Mouse (Mus musculus) forebrain, embryonic 15.5 days (tissue): Measurements from ENCODE around the gene Btbd3. TPM values are rescaled to one million over a fixed set of nuclear protein-coding genes. Genes with fewer than 3 reads are reported as not detected.

Experiments
- ATAC-seq: fragments of 200-750 bp; cut with Nextera tagmentation; replicated peaks from 2 replicates; pipeline ENCODE4 v1.8.0; 2017; ENCODE audit warnings: mild to moderate bottlenecking, moderate TSS enrichment, moderate library complexity
- H3K27ac ChIP-seq: fragments of 300-500 bp; sonication (generic); replicated peaks from 2 replicates; pipeline ENCODE4 v1.5.1; 2015; ENCODE audit warnings: mild to moderate bottlenecking, inconsistent platforms
- H3K27me3 ChIP-seq: fragments of 300-500 bp; sonication (generic); 2 replicates; pipeline ENCODE4 v1.6.1; 2015; ENCODE audit warnings: inconsistent platforms
- H3K36me3 ChIP-seq: fragments of 300-500 bp; sonication (generic); 2 replicates; pipeline ENCODE4 v1.6.1; 2015; ENCODE audit warnings: mild to moderate bottlenecking, inconsistent platforms
- H3K4me1 ChIP-seq: fragments of 300-500 bp; sonication (generic); 2 replicates; pipeline ENCODE4 v1.6.1; 2015; ENCODE audit warnings: inconsistent platforms
- H3K4me2 ChIP-seq: fragments of 300-500 bp; sonication (generic); replicated peaks from 2 replicates; pipeline ENCODE4 v1.6.1; 2015; ENCODE audit warnings: mild to moderate bottlenecking, inconsistent platforms
- H3K4me3 ChIP-seq: fragments of 300-500 bp; sonication (generic); 2 replicates; pipeline ENCODE4 v1.5.1; 2015; ENCODE audit warnings: mild to moderate bottlenecking, inconsistent platforms
- H3K9ac ChIP-seq: fragments of 300-500 bp; sonication (generic); replicated peaks from 2 replicates; pipeline ENCODE4 v1.6.1; 2015; ENCODE audit warnings: mild to moderate bottlenecking, inconsistent platforms
- H3K9me3 ChIP-seq: fragments of 300-500 bp; sonication (generic); 2 replicates; pipeline ENCODE4 v1.6.1; 2016; ENCODE audit warnings: inconsistent platforms
- WGBS: fragments of 180-500 bp; shearing (Covaris S2); methylation state at CpG from one replicate; pipeline ENCODE4 v1.1.7; 2015; ENCODE audit warnings: mixed read lengths; 5-methylcytosine and 5-hydroxymethylcytosine counted together
- polyA plus RNA-seq: library from polyadenylated mRNA; unstranded; fragments of >200 nt; fragmentation: Nextera tagmentation; extraction: Ambion mirVana; gene quantifications from 2 replicates; pipeline ENCODE4 v1.2.1, GENCODE M21; 2015

The Btbd3 gene
- polyA plus RNA-seq, 1 experiment from 2014 or later: 21.7 TPM

DNA sequence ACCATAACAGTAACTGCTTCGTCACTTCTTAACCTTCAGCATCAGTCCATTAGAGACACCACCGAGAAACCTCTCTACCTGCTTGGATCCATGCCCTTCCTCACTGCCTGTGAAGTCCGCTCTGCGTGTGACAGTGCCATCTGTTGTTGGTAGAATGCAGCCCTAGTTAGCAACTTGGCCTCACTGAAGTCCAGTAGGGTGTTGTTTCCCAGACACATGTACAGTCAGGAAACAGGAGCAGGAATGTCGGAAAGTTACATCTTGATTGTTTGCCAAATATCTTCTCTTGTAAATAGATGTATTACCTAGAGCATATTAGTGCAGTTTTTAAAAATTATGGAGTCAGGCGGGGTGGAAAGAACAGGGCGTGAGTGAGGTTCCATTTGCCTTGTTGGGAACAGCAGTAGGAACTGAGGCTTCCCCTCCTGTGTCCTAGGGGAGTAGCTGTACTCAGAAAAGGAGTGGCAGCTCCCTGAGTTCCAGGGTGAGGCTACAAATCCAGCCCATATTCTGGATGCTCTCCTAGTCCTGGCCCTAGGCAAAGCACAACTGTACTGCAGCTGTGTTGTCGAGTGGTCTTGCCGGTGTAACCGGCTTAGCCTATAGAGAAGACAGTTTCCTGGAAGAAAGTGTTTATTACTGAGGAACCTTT is 25.3 kb downstream of the Btbd3 start:
- no peaks in the 10 kb centered on the region for H3K27me3 ChIP-seq
- 85% methylated on average over 10 of the region's 10 CpGs for WGBS
- no peak overlapping the region for H3K4me3 ChIP-seq
- H3K4me1 ChIP-seq: peaks cover 31% of the 10 kb centered on the region
- H3K27ac ChIP-seq: no peak overlapping the region
- no peak overlapping the region for H3K9ac ChIP-seq
- peaks cover 12% of the 10 kb centered on the region for H3K36me3 ChIP-seq
- ATAC-seq: no peak
- no peaks in the 10 kb centered on the region for H3K9me3 ChIP-seq
- H3K4me2 ChIP-seq: peak overlapping the region; percentile 20; the same call in 1 of the 2 replicates

DNA sequence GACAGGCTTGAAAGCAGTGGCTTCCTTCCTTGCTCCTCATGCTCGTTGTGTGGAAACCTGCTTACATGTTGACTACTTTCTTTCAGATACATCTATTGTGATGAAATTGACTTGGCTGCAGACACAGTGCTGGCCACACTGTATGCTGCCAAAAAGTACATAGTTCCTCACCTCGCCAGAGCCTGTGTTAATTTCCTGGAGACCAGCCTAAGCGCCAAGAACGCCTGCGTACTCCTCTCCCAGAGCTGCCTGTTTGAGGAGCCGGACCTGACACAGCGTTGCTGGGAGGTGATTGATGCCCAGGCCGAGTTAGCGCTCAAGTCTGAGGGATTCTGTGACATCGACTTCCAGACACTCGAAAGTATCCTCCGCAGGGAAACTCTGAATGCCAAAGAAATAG is 27.0 kb downstream of the Btbd3 start:
- 85% methylated on average over 12 of the region's 12 CpGs for WGBS

GRCm38 (mm10) chr2:138283856-138284255 is 27.5 kb downstream of the Btbd3 start:
- no peaks in the 10 kb centered on the region for H3K27me3 ChIP-seq
- no peak for ATAC-seq
- H3K4me3 ChIP-seq: no peak overlapping the region
- H3K9ac ChIP-seq: no peak overlapping the region
- no peak overlapping the region for H3K4me2 ChIP-seq
- no peaks in the 10 kb centered on the region for H3K9me3 ChIP-seq
- WGBS: 98% methylated on average over 15 of the region's 15 CpGs
- H3K27ac ChIP-seq: no peak overlapping the region
- peaks cover 9% of the 10 kb centered on the region for H3K4me1 ChIP-seq
- peaks cover 14% of the 10 kb centered on the region for H3K36me3 ChIP-seq

More for the DNA sequence above, 27.0 kb downstream of the Btbd3 start:
- Histone ChIP-seq H3K4me1 (peaks cover 14% of the 10 kb centered on the region), H3K27me3 (no peaks in the 10 kb centered on the region), H3K27ac (no peak overlapping the region), H3K9me3 (no peaks in the 10 kb centered on the region), H3K4me3 (no peak overlapping the region), H3K9ac (no peak overlapping the region), H3K36me3 (peaks cover 14% of the 10 kb centered on the region), H3K4me2 (no peak overlapping the region)
- no peak for ATAC-seq

DNA sequence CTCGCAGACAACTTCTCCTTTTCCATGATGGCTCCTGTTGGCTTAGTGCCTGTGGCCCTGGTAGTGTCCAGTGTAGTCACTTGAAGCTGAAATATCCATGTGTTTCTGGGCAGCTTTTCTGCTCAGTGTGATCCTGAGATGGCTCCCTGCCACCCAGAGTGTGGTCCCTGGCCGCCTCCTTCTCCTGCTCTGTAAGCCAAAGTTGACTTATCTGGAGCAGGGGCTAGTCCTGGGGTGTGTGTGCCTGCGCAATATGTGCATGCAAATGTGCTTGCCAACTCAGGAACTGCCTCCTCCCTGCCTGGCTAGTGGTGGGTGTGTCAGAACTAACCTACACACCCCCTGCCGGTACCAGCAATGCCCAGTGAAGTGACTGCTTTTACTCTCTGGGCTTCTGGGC is 29.4 kb downstream of the Btbd3 start:
- H3K9me3 ChIP-seq: no peaks in the 10 kb centered on the region
- peaks cover 14% of the 10 kb centered on the region for H3K36me3 ChIP-seq
- H3K4me3 ChIP-seq: no peak overlapping the region
- no peaks in the 10 kb centered on the region for H3K4me1 ChIP-seq
- no peaks in the 10 kb centered on the region for H3K27me3 ChIP-seq
- ATAC-seq: no peak
- H3K9ac ChIP-seq: no peak overlapping the region
- no peak overlapping the region for H3K27ac ChIP-seq
- no peak overlapping the region for H3K4me2 ChIP-seq
- WGBS: 94% methylated on average over 4 of the region's 4 CpGs

DNA sequence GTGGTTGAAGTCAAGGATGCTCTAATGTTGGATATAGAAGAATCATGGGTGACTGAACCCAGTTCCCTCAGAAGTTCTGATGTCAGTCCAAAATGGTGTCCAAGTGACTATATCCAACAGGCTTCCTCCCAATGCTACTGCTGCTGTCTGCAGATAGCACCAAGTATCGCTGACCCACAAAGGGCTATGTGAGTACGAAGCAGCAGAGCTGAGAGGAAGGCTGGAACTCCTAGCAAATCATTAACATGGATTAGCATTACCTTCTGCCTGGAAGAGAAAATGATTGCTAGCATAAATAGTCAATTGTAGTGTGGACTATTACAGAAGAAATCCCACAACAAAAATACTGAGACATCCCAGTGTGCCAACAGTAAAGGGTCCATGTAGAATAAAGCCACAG is 33.8 kb downstream of the Btbd3 start:
- WGBS: 97% methylated on average over 2 of the region's 2 CpGs
- Histone ChIP-seq H3K4me3 (no peak overlapping the region), H3K9me3 (no peaks in the 10 kb centered on the region), H3K4me2 (no peak overlapping the region), H3K27me3 (no peaks in the 10 kb centered on the region), H3K27ac (no peak overlapping the region), H3K4me1 (no peaks in the 10 kb centered on the region), H3K9ac (no peak overlapping the region), H3K36me3 (peaks cover 5% of the 10 kb centered on the region; the same call in 1 of the 2 replicates)
- no peak for ATAC-seq

DNA sequence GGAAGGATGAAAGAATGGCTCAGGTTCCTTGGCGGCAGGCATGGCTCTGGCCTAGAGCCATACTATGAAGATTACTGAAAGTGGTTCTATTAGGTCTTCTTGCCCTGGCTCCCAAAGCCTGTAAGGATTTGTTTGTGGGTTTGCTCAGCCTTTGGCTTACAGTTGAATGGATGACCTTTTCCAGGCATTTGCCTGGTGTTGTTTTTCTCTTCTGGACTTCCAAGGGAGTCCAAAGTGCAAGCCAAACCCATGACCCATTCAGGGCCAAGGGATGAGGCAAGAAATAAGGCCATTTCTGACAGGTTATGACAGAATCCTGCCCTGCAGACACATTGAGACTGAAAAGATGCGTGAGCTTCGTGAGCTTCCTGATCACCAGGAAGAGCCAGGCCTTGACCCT is 37.9 kb downstream of the Btbd3 start:
- no peak overlapping the region for H3K27ac ChIP-seq
- no peaks in the 10 kb centered on the region for H3K9me3 ChIP-seq
- H3K4me3 ChIP-seq: no peak overlapping the region
- ATAC-seq: no peak
- H3K36me3 ChIP-seq: no peaks in the 10 kb centered on the region
- no peaks in the 10 kb centered on the region for H3K27me3 ChIP-seq
- H3K4me1 ChIP-seq: no peaks in the 10 kb centered on the region
- WGBS: 91% methylated on average over 3 of the region's 3 CpGs
- H3K9ac ChIP-seq: no peak overlapping the region
- no peak overlapping the region for H3K4me2 ChIP-seq

DNA sequence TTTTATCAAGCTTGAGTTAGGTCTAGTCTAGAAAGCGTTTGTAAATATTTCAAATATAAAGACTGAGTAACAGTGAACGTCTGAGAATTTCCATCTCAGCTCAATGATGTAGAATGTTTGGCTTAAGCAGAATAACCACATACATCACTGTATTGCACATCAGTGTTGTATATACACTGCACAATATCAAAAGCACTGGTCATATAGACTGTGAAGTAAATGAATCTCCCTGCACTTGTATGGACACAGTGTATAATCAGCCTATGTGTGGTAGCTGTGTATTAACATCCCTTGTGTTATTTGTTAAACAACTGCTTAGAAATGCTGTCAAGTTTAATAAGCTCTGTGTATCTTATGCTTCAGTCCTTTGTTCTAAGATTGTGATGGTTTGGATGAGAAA is 49.9 kb downstream of the Btbd3 start:
- no peak for ATAC-seq
- no peak overlapping the region for H3K4me3 ChIP-seq
- no peaks in the 10 kb centered on the region for H3K9me3 ChIP-seq
- no peak overlapping the region for H3K4me2 ChIP-seq
- WGBS: 91% methylated on average over 2 of the region's 2 CpGs
- H3K9ac ChIP-seq: no peak overlapping the region
- H3K4me1 ChIP-seq: no peaks in the 10 kb centered on the region
- H3K27ac ChIP-seq: no peak overlapping the region
- H3K36me3 ChIP-seq: no peaks in the 10 kb centered on the region
- H3K27me3 ChIP-seq: no peaks in the 10 kb centered on the region

GRCm38 (mm10) chr2:138315644-138316043 is 59.3 kb downstream of the Btbd3 start:
- no peak overlapping the region for H3K4me3 ChIP-seq
- WGBS: 73% methylated on average over 7 of the region's 7 CpGs
- H3K36me3 ChIP-seq: no peaks in the 10 kb centered on the region
- H3K27me3 ChIP-seq: no peaks in the 10 kb centered on the region
- H3K9ac ChIP-seq: no peak overlapping the region
- no peaks in the 10 kb centered on the region for H3K9me3 ChIP-seq
- H3K27ac ChIP-seq: no peak overlapping the region
- no peak for ATAC-seq
- H3K4me2 ChIP-seq: no peak overlapping the region
- H3K4me1 ChIP-seq: no peaks in the 10 kb centered on the region

DNA sequence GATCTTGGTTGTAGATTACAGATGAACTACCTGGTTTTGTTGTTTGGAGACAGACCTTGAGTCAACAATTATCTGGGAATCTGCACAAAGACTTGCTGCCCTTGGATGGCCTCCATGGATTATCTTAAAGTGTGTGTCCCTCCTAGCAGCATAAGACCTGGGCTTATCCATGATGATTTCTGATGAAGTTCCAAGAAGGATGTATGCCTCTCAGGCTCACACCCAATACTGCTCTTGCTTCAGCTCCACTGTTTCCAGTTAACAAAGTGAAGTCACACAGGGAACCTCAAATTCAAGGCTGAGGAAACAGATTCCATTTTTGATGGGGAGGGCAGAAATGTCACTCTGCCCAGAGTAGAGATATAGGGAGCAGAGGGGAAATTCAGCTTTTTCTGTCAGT is 64.0 kb downstream of the Btbd3 start:
- Histone ChIP-seq H3K4me1 (no peaks in the 10 kb centered on the region), H3K9ac (no peak overlapping the region), H3K27me3 (no peaks in the 10 kb centered on the region), H3K9me3 (no peaks in the 10 kb centered on the region), H3K4me2 (no peak overlapping the region), H3K4me3 (no peak overlapping the region), H3K36me3 (no peaks in the 10 kb centered on the region), H3K27ac (no peak overlapping the region)
- no peak for ATAC-seq

GRCm38 (mm10) chr2:138321041-138321481 is 64.7 kb downstream of the Btbd3 start:
- H3K27me3 ChIP-seq: no peaks in the 10 kb centered on the region
- 66% methylated on average over 4 of the region's 4 CpGs for WGBS
- H3K9me3 ChIP-seq: no peaks in the 10 kb centered on the region
- no peak overlapping the region for H3K9ac ChIP-seq
- no peak overlapping the region for H3K4me3 ChIP-seq
- no peaks in the 10 kb centered on the region for H3K4me1 ChIP-seq
- no peaks in the 10 kb centered on the region for H3K36me3 ChIP-seq
- no peak overlapping the region for H3K27ac ChIP-seq
- ATAC-seq: no peak
- no peak overlapping the region for H3K4me2 ChIP-seq

- no peak overlapping the region for H3K4me3 ChIP-seq
- H3K27ac ChIP-seq: no peak overlapping the region
- 78% methylated on average over 16 of the region's 16 CpGs for WGBS
- H3K36me3 ChIP-seq: no peaks in the 10 kb centered on the region
- no peaks in the 10 kb centered on the region for H3K9me3 ChIP-seq
- ATAC-seq: no peak
- no peaks in the 10 kb centered on the region for H3K27me3 ChIP-seq
- no peak overlapping the region for H3K4me2 ChIP-seq
- H3K9ac ChIP-seq: no peak overlapping the region
- H3K4me1 ChIP-seq: no peaks in the 10 kb centered on the region
Measured at GRCm38 (mm10) chr2:138322270-138323114, 66.1 kb downstream of the Btbd3 start.

- no peak overlapping the region for H3K9ac ChIP-seq
- H3K4me2 ChIP-seq: no peak overlapping the region
- 54% methylated on average over 4 of the region's 4 CpGs for WGBS
- H3K27me3 ChIP-seq: no peaks in the 10 kb centered on the region
- no peak overlapping the region for H3K27ac ChIP-seq
- H3K4me1 ChIP-seq: no peaks in the 10 kb centered on the region
- no peaks in the 10 kb centered on the region for H3K36me3 ChIP-seq
- no peak overlapping the region for H3K4me3 ChIP-seq
- no peaks in the 10 kb centered on the region for H3K9me3 ChIP-seq
- no peak for ATAC-seq
Measured at GRCm38 (mm10) chr2:138326367-138326766, 70.0 kb downstream of the Btbd3 start.
